Mouse (Mus musculus) lung, postnatal 0 days (tissue): ENCODE measurements around the gene Cops7a.

ENCODE experiments used
- CTCF ChIP-seq: IDR thresholded peaks from 2 replicates; pipeline ENCODE4 v1.5.1; 2016; ENCODE audit warnings: antibody characterized with exemption, mild to moderate bottlenecking
- EP300 ChIP-seq: IDR thresholded peaks from 2 replicates; pipeline ENCODE4 v1.6.1; 2016; ENCODE audit warnings: antibody characterized with exemption, mild to moderate bottlenecking, control low read depth

- no peak for TF ChIP-seq CTCF
- no peak for TF ChIP-seq EP300
These were observed 7.2 kb downstream of the Cops7a start for GRCm38 (mm10) chr6:124958127-124958526.
